ENCODE assay signal across 8 mouse cellular contexts in genomic region chr2:130274149-130274861, GRCm38 (mm10). TPM values are rescaled to one million over a fixed set of nuclear protein-coding genes. Genes with fewer than 3 reads are reported as not detected.
DNase-seq lines count a peak whose midpoint lies in the region; ATAC-seq lines count a peak whose summit lies in the region.

Nop56 (plus strand) TSS chr2:130274430.

- H3K4me2 ChIP-seq in lung, embryonic 16.5 days (ENCODE audit: low read depth, low read length) = peak within 1 kb of the TSS; percentile 96

- whole genome bisulfite sequencing in lung, embryonic 16.5 days = under 1% methylated on average over 67 of the region's 68 CpGs

- H3K36me3 ChIP-seq in lung, embryonic 16.5 days (ENCODE audit: control insufficient read depth, insufficient read depth, low read length) = peaks cover 31% of the 10 kb centered on the region

- ATAC-seq in hematopoietic stem cell, adult 5-6 weeks (replicated peaks in 1 of 2; ENCODE audit: insufficient read depth in 1 of 2, low FRiP score in 2 of 2, low TSS enrichment in 1 of 2, low read depth in 1 of 2, poor library complexity in 2 of 2, severe bottlenecking in 2 of 2) = peak; percentile 96 to 97
- peak; percentile 99 for ATAC-seq in lung, embryonic 16.5 days (ENCODE audit: low read depth)

- peak within 1 kb of the TSS; percentile 89 for H3K27ac ChIP-seq in lung, embryonic 16.5 days (ENCODE audit: low read length)

- DNase-seq in MEL-GATA-1-ER (ENCODE audit: extremely low read depth, low read depth) = peak; percentile 83
- DNase-seq in cerebellum, adult 8-10 months = peak; percentile 100
- peak; percentile 99 for DNase-seq in forelimb bud, embryonic 11.5 days (ENCODE audit: low read depth, low spot score)
- peak; percentile 99 for DNase-seq in layer of hippocampus, adult 9-10 months (ENCODE audit: low spot score)
- DNase-seq in ovary, postnatal 10 days (ENCODE audit: low spot score) = peak; percentile 98
- DNase-seq in thymus, postnatal 10 days (ENCODE audit: low spot score in 2 of 2) = peak; percentile 98 to 99

- H3K27me3 ChIP-seq in lung, embryonic 16.5 days (ENCODE audit: control insufficient read depth, insufficient read depth, low read depth, low read length) = no peaks in the 10 kb centered on the region

- H3K4me3 ChIP-seq in lung, embryonic 16.5 days (ENCODE audit: low read length) = peak within 1 kb of the TSS; percentile 99

- peaks cover 17% of the 10 kb centered on the region for H3K4me1 ChIP-seq in lung, embryonic 16.5 days (replicated peaks; ENCODE audit: control insufficient read depth, insufficient read depth, low read length)

- peak within 1 kb of the TSS; percentile 96 for H3K9ac ChIP-seq in lung, embryonic 16.5 days (ENCODE audit: low read length)

- no peaks in the 10 kb centered on the region for H3K9me3 ChIP-seq in lung, embryonic 16.5 days (ENCODE audit: control insufficient read depth, low read length)

RNA-seq across cellular contexts. Expression of gene Nop56, which starts in this region (rescaled TPM):
- 416 and 547 TPM in 2 replicates for total RNA-seq in hematopoietic stem cell, adult 5-6 weeks (2017)
- 216 and 233 TPM in 2 replicates for polyA plus RNA-seq in lung, embryonic 16.5 days (2015; fragmentation: Nextera tagmentation; extraction: Ambion mirVana)

Comparison
In these comparisons a context has a peak if more than half of its experiments do, and no peak if none do; other contexts are left out.
1. Peak in every context shown above with its lines: DNase-seq, ATAC-seq, H3K4me3 ChIP-seq and H3K27ac ChIP-seq.